Mouse (Mus musculus) adrenal gland, postnatal 4 days (tissue): ENCODE measurements around the gene P2rx4. TPM values are rescaled to one million over a fixed set of nuclear protein-coding genes. Genes with fewer than 3 reads are reported as not detected.
A peak's percentile ranks its signal among the peaks of the same experiment; 100 is the strongest.

Source experiments
- DNase-seq, 2 experiments: peaks; one replicate each; pipeline ENCODE4 v3.0.0; 2021 to 2022; ENCODE audit warnings: low spot score in 2 of 2, mixed read lengths in 2 of 2
- total RNA-seq, 2 experiments: library from RNA; stranded (reverse); gene quantifications; 2 replicates each; pipeline ENCODE4 v1.2.3; 2021

Gene P2rx4
- total RNA-seq, 2 experiments from 2014 or later, result 32.9 to 44.8 TPM

GRCm38 (mm10) chr5:122700837-122701212, 6.5 kb upstream of the P2rx4 start:
- no peak for DNase-seq

GRCm38 (mm10) chr5:122702156-122702555, 5.2 kb upstream of the P2rx4 start:
- DNase-seq, result no peak

- no peak for DNase-seq
Observed at GRCm38 (mm10) chr5:122703574-122703973, 3.8 kb upstream of the P2rx4 start.

GRCm38 (mm10) chr5:122704571-122704970, 2.8 kb upstream of the P2rx4 start:
- no peak for DNase-seq

GRCm38 (mm10) chr5:122705174-122705573, 2.2 kb upstream of the P2rx4 start:
- no peak for DNase-seq

GRCm38 (mm10) chr5:122706917-122707275, 448 bp upstream of the P2rx4 start:
- no peak for DNase-seq

GRCm38 (mm10) chr5:122708819-122709218, 1.5 kb downstream of the P2rx4 start:
- DNase-seq, result no peak

- DNase-seq, result no peak
Observed at GRCm38 (mm10) chr5:122715723-122716122, 8.4 kb downstream of the P2rx4 start.

- no peak for DNase-seq
Observed at GRCm38 (mm10) chr5:122716793-122717192, 9.4 kb downstream of the P2rx4 start.

- DNase-seq, result no peak
Observed at GRCm38 (mm10) chr5:122718400-122718799, 11.1 kb downstream of the P2rx4 start.

GRCm38 (mm10) chr5:122719168-122719567, 11.8 kb downstream of the P2rx4 start:
- DNase-seq, result no peak

- no peak for DNase-seq
Observed at GRCm38 (mm10) chr5:122725453-122725852, 18.1 kb downstream of the P2rx4 start.

- peak in 1 of 2 experiments; percentile 40 for DNase-seq
Observed at GRCm38 (mm10) chr5:122726068-122726467, 18.7 kb downstream of the P2rx4 start.

GRCm38 (mm10) chr5:122726595-122726994, 19.3 kb downstream of the P2rx4 start:
- no peak for DNase-seq

- DNase-seq, result no peak
Observed at GRCm38 (mm10) chr5:122727096-122727495, 19.8 kb downstream of the P2rx4 start.

GRCm38 (mm10) chr5:122730776-122731175, 23.4 kb downstream of the P2rx4 start:
- DNase-seq, result no peak

- peak in 1 of 2 experiments; percentile 47 for DNase-seq
Observed at GRCm38 (mm10) chr5:122731321-122731720, 24.0 kb downstream of the P2rx4 start.

GRCm38 (mm10) chr5:122731991-122732673, 24.8 kb downstream of the P2rx4 start:
- no peak for DNase-seq

- no peak for DNase-seq
Observed at GRCm38 (mm10) chr5:122733881-122734280, 26.5 kb downstream of the P2rx4 start.

- DNase-seq, result no peak
Observed at GRCm38 (mm10) chr5:122735853-122736252, 28.5 kb downstream of the P2rx4 start.

- DNase-seq, result no peak
Observed at GRCm38 (mm10) chr5:122736761-122737160, 29.4 kb downstream of the P2rx4 start.

- DNase-seq, result no peak
Observed at GRCm38 (mm10) chr5:122743880-122744422, 36.6 kb downstream of the P2rx4 start.

GRCm38 (mm10) chr5:122747950-122748349, 40.6 kb downstream of the P2rx4 start:
- no peak for DNase-seq
